Mouse (Mus musculus): ENCODE measurements around the gene Krt86. TPM values are rescaled to one million over a fixed set of nuclear protein-coding genes. Genes with fewer than 3 reads are reported as not detected.

The Krt86 gene
- polyA plus RNA-seq (2017; shearing (Covaris generic)): not detected

GRCm38 (mm10) chr15:101472952-101473528 is at the start of gene Krt86:
Gene Krt86, plus strand, starts transcription at chr15:101473478.

GRCm38 (mm10) chr15:101438555-101438954 is 34.7 kb upstream of the Krt86 start, which contains the start of gene Krt87:
Gene Krt87, minus strand, starts transcription at chr15:101438804.

GRCm38 (mm10) chr15:101447444-101447843 is 25.8 kb upstream of the Krt86 start, which contains the start of gene Krt88:
Gene Krt88, plus strand, starts transcription at chr15:101447744.

GRCm38 (mm10) chr15:101463651-101464050 is 9.6 kb upstream of the Krt86 start, which contains the start of gene Krt81:
Gene Krt81, minus strand, starts transcription at chr15:101463751.

GRCm38 (mm10) chr15:101491431-101491830 is 18.2 kb downstream of the Krt86 start, which contains the start of gene Krt83:
Gene Krt83, minus strand, starts transcription at chr15:101491512.

GRCm38 (mm10) chr15:101517161-101517560 is 43.9 kb downstream of the Krt86 start, which contains the start of gene Gm49425:
Gene Gm49425, minus strand, starts transcription at chr15:101517261.

Other genes starting within 250 kb of the Krt86 start
- 0.18 TPM for gene Grasp, start 249.3 kb upstream of the Krt86 start, polyA plus RNA-seq (2017; shearing (Covaris generic))
- gene Nr4a1, start 219.2 kb upstream of the Krt86 start, polyA plus RNA-seq (2017; shearing (Covaris generic)): 95.4 TPM
- 81.6 TPM for gene Atg101, start 189.2 kb upstream of the Krt86 start, polyA plus RNA-seq (2017; shearing (Covaris generic))
- gene 6030408B16Rik, start 180.3 kb upstream of the Krt86 start, polyA plus RNA-seq (2017; shearing (Covaris generic)): 0.26 TPM
- gene Krt80, start 103.3 kb upstream of the Krt86 start, polyA plus RNA-seq (2017; shearing (Covaris generic)): 0.23 TPM
- not detected for gene Krt7, start 62.4 kb upstream of the Krt86 start, polyA plus RNA-seq (2017; shearing (Covaris generic))
- 0.66 TPM for gene Krt87, start 34.7 kb upstream of the Krt86 start, polyA plus RNA-seq (2017; shearing (Covaris generic))
- not detected for gene Krt88, start 25.7 kb upstream of the Krt86 start, polyA plus RNA-seq (2017; shearing (Covaris generic))
- gene Krt81, start 9.7 kb upstream of the Krt86 start, polyA plus RNA-seq (2017; shearing (Covaris generic)): not detected
- gene Krt83, start 18.0 kb downstream of the Krt86 start, polyA plus RNA-seq (2017; shearing (Covaris generic)): 6.9 TPM
- not detected for gene Gm49425, start 43.8 kb downstream of the Krt86 start, polyA plus RNA-seq (2017; shearing (Covaris generic))
- gene Krt84, start 59.3 kb downstream of the Krt86 start, polyA plus RNA-seq (2017; shearing (Covaris generic)): not detected
- not detected for gene Krt82, start 77.2 kb downstream of the Krt86 start, polyA plus RNA-seq (2017; shearing (Covaris generic))
- gene Krt90, start 89.5 kb downstream of the Krt86 start, polyA plus RNA-seq (2017; shearing (Covaris generic)): not detected
- gene Krt75, start 100.4 kb downstream of the Krt86 start, polyA plus RNA-seq (2017; shearing (Covaris generic)): not detected
- gene Gm5414, start 154.7 kb downstream of the Krt86 start, polyA plus RNA-seq (2017; shearing (Covaris generic)): not detected
- gene Gm5478, start 173.9 kb downstream of the Krt86 start, polyA plus RNA-seq (2017; shearing (Covaris generic)): not detected
- not detected for gene Krt6b, start 206.8 kb downstream of the Krt86 start, polyA plus RNA-seq (2017; shearing (Covaris generic))
- not detected for gene Krt6a, start 220.8 kb downstream of the Krt86 start, polyA plus RNA-seq (2017; shearing (Covaris generic))
- not detected for gene Krt5, start 239.4 kb downstream of the Krt86 start, polyA plus RNA-seq (2017; shearing (Covaris generic))